Mouse (Mus musculus): ENCODE measurements around the gene Prrg2. TPM values are rescaled to one million over a fixed set of nuclear protein-coding genes. Genes with fewer than 3 reads are reported as not detected.

Gene Prrg2
- polyA plus RNA-seq (2012; rRNA removed; ENCODE audit: low replicate concordance), result 145 and 313 TPM in 2 replicates

GRCm38 (mm10) chr7:45062239-45062835 lies at the start of gene Prrg2, which contains the start of gene Nosip:
Gene Prrg2 (minus strand): TSS chr7:45062677.
Gene Nosip (plus strand): TSS chr7:45062429.

GRCm38 (mm10) chr7:45103652-45104180 lies 41.2 kb upstream of the Prrg2 start, which contains the start of gene Fcgrt:
Gene Fcgrt (minus strand): TSS chr7:45103851.

GRCm38 (mm10) chr7:45092048-45092447 lies 29.6 kb upstream of the Prrg2 start, which contains the start of gene Rcn3:
Gene Rcn3 (minus strand): TSS chr7:45092221.

DNA sequence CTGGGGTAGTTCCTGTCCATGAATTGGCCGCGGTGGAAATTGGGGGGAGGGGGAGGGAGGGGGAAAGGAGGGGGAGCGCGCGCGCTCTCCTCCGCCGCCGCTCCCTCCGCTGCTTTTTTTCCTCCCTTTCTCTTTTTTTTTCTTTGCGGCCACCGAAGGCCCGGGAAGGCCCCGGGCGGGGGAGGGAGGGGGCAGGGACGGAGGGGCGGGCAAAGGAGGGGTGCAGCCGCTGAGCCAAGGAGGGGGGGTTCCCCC lies 9.7 kb downstream of the Prrg2 start, which contains the start of gene Prr12:
Gene Prr12 (minus strand): TSS at position 20 of the 255 bp plus-strand sequence.

GRCm38 (mm10) chr7:45017242-45018061 lies 45.0 kb downstream of the Prrg2 start, which contains the start of gene Rras:
Gene Rras (plus strand): TSS chr7:45017961.

DNA sequence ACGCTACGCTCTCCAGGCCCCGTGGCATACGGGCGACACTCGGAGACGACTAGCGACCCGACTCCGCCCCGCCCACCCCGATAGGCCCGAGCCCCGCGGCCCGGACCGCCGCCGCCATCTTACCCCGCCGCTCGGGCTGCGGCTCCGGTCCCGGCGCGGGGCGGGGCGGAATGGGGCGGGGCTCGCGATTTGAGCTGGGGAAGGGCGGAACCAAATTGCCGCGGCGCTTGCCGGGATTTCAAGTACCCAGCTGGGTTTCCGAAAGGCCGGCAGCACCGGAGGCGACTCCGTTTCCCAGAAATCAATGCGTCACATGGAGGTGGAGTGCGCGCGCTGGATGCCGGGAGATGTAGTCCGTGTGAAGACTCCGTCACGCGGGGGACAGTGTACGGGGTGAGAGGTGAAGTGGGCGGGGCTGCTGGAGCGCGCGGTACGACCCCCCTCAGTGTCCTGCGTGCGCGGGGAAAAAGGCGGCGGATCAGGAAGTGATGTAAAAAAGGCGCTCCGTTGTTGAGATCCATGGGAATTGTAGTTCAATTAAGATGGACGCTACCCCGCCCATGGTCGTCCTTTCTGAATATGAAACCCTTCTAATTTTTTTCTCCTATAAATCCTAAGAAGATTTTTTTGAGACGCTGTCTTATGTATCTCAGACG lies 46.4 kb downstream of the Prrg2 start, which contains the start of gene Scaf1:
Gene Scaf1 (minus strand): TSS at position 407 of the 656 bp plus-strand sequence.

Other genes with a start within 250 kb of the Prrg2 start
- gene Nup62, start 246.6 kb downstream of the Prrg2 start, polyA plus RNA-seq (2012; rRNA removed; ENCODE audit: low replicate concordance), result 45.1 and 62.8 TPM in 2 replicates
- 2.2 and 6.3 TPM in 2 replicates for gene Il4i1, start 246.3 kb downstream of the Prrg2 start, polyA plus RNA-seq (2012; rRNA removed; ENCODE audit: low replicate concordance)
- 132 and 137 TPM in 2 replicates for gene Atf5, start 246.0 kb downstream of the Prrg2 start, polyA plus RNA-seq (2012; rRNA removed; ENCODE audit: low replicate concordance)
- 248 and 535 TPM in 2 replicates for gene Akt1s1, start 213.7 kb downstream of the Prrg2 start, polyA plus RNA-seq (2012; rRNA removed; ENCODE audit: low replicate concordance)
- gene Tbc1d17, start 213.6 kb downstream of the Prrg2 start, polyA plus RNA-seq (2012; rRNA removed; ENCODE audit: low replicate concordance), result 67.0 and 80.1 TPM in 2 replicates
- 50.8 and 86.4 TPM in 2 replicates for gene Pnkp, start 205.5 kb downstream of the Prrg2 start, polyA plus RNA-seq (2012; rRNA removed; ENCODE audit: low replicate concordance)
- gene Ptov1, start 192.9 kb downstream of the Prrg2 start, polyA plus RNA-seq (2012; rRNA removed; ENCODE audit: low replicate concordance), result 116 and 164 TPM in 2 replicates
- 280 and 331 TPM in 2 replicates for gene Med25, start 170.0 kb downstream of the Prrg2 start, polyA plus RNA-seq (2012; rRNA removed; ENCODE audit: low replicate concordance)
- 34.2 and 46.4 TPM in 2 replicates for gene Fuz, start 166.6 kb downstream of the Prrg2 start, polyA plus RNA-seq (2012; rRNA removed; ENCODE audit: low replicate concordance)
- gene Ap2a1, start 133.2 kb downstream of the Prrg2 start, polyA plus RNA-seq (2012; rRNA removed; ENCODE audit: low replicate concordance), result 76.5 and 82.3 TPM in 2 replicates
- 0.49 TPM in 1 of 2 replicates, not detected in the other for gene Tsks, start 119.5 kb downstream of the Prrg2 start, polyA plus RNA-seq (2012; rRNA removed; ENCODE audit: low replicate concordance)
- gene Cpt1c, start 87.8 kb downstream of the Prrg2 start, polyA plus RNA-seq (2012; rRNA removed; ENCODE audit: low replicate concordance), result 6.7 and 11.1 TPM in 2 replicates
- 45.6 and 61.7 TPM in 2 replicates for gene Prmt1, start 76.1 kb downstream of the Prrg2 start, polyA plus RNA-seq (2012; rRNA removed; ENCODE audit: low replicate concordance)
- gene Irf3, start 65.0 kb downstream of the Prrg2 start, polyA plus RNA-seq (2012; rRNA removed; ENCODE audit: low replicate concordance), result 70.7 and 84.2 TPM in 2 replicates
- gene Bcl2l12, start 64.0 kb downstream of the Prrg2 start, polyA plus RNA-seq (2012; rRNA removed; ENCODE audit: low replicate concordance), result 26.3 and 28.8 TPM in 2 replicates
- 59.7 and 64.8 TPM in 2 replicates for gene Scaf1, start 46.3 kb downstream of the Prrg2 start, polyA plus RNA-seq (2012; rRNA removed; ENCODE audit: low replicate concordance)
- 76.8 and 77.3 TPM in 2 replicates for gene Rras, start 44.7 kb downstream of the Prrg2 start, polyA plus RNA-seq (2012; rRNA removed; ENCODE audit: low replicate concordance)
- 8.5 and 9.7 TPM in 2 replicates for gene Prr12, start 9.8 kb downstream of the Prrg2 start, polyA plus RNA-seq (2012; rRNA removed; ENCODE audit: low replicate concordance)
- gene Nosip, start 248 bp downstream of the Prrg2 start, polyA plus RNA-seq (2012; rRNA removed; ENCODE audit: low replicate concordance), result 47.3 and 54.0 TPM in 2 replicates
- 42.1 and 62.3 TPM in 2 replicates for gene Rcn3, start 29.5 kb upstream of the Prrg2 start, polyA plus RNA-seq (2012; rRNA removed; ENCODE audit: low replicate concordance)
- gene Fcgrt, start 41.2 kb upstream of the Prrg2 start, polyA plus RNA-seq (2012; rRNA removed; ENCODE audit: low replicate concordance), result 84.8 and 148 TPM in 2 replicates
- gene Rps11, start 61.8 kb upstream of the Prrg2 start, polyA plus RNA-seq (2012; rRNA removed; ENCODE audit: low replicate concordance), result 86.3 and 120 TPM in 2 replicates
- 462 and 1,279 TPM in 2 replicates for gene Rpl13a, start 66.1 kb upstream of the Prrg2 start, polyA plus RNA-seq (2012; rRNA removed; ENCODE audit: low replicate concordance)
- 2.6 TPM in 1 of 2 replicates, not detected in the other for gene Gm45713, start 73.6 kb upstream of the Prrg2 start, polyA plus RNA-seq (2012; rRNA removed; ENCODE audit: low replicate concordance)
- 41.6 and 41.8 TPM in 2 replicates for gene Flt3l, start 73.8 kb upstream of the Prrg2 start, polyA plus RNA-seq (2012; rRNA removed; ENCODE audit: low replicate concordance)
- gene Pih1d1, start 91.6 kb upstream of the Prrg2 start, polyA plus RNA-seq (2012; rRNA removed; ENCODE audit: low replicate concordance), result 33.6 and 51.7 TPM in 2 replicates
- gene Aldh16a1, start 91.9 kb upstream of the Prrg2 start, polyA plus RNA-seq (2012; rRNA removed; ENCODE audit: low replicate concordance), result 214 and 420 TPM in 2 replicates
- 0.07 and 0.09 TPM in 2 replicates for gene Slc17a7, start 101.3 kb upstream of the Prrg2 start, polyA plus RNA-seq (2012; rRNA removed; ENCODE audit: low replicate concordance)
- not detected in 2 replicates for gene Gfy, start 116.9 kb upstream of the Prrg2 start, polyA plus RNA-seq (2012; rRNA removed; ENCODE audit: low replicate concordance)
- gene Pth2, start 118.3 kb upstream of the Prrg2 start, polyA plus RNA-seq (2012; rRNA removed; ENCODE audit: low replicate concordance), result not detected in 2 replicates
- 0.04 TPM in 1 of 2 replicates, not detected in the other for gene Ccdc155, start 142.2 kb upstream of the Prrg2 start, polyA plus RNA-seq (2012; rRNA removed; ENCODE audit: low replicate concordance)
- 0.11 and 1.4 TPM in 2 replicates for gene Dkkl1, start 149.5 kb upstream of the Prrg2 start, polyA plus RNA-seq (2012; rRNA removed; ENCODE audit: low replicate concordance)
- gene Tead2, start 153.1 kb upstream of the Prrg2 start, polyA plus RNA-seq (2012; rRNA removed; ENCODE audit: low replicate concordance), result 7.2 and 14.7 TPM in 2 replicates
- gene Cd37, start 176.4 kb upstream of the Prrg2 start, polyA plus RNA-seq (2012; rRNA removed; ENCODE audit: low replicate concordance), result 12.2 and 41.2 TPM in 2 replicates
- not detected in 2 replicates for gene Slc6a16, start 178.4 kb upstream of the Prrg2 start, polyA plus RNA-seq (2012; rRNA removed; ENCODE audit: low replicate concordance)
- gene Slc6a21, start 214.8 kb upstream of the Prrg2 start, polyA plus RNA-seq (2012; rRNA removed; ENCODE audit: low replicate concordance), result 0.13 TPM in 1 of 2 replicates, not detected in the other

All from duodenum, adult 2 months (tissue).